Mouse (Mus musculus) bone marrow, adult 2 months (tissue): ENCODE data around the gene Cfap97.
"Not testable (repeated sequence)": the region's sequence is repeated elsewhere in the genome, so short reads cannot be mapped to it uniquely, and the experiment has no call there.

Experiments
- CTCF ChIP-seq: fragments of 200-500 bp; IDR thresholded peaks from 2 replicates; pipeline ENCODE4 v1.5.1; 2011; ENCODE audit warnings: low read length, control low read depth; ENCODE audit not compliant: control insufficient read depth, insufficient read depth
- POLR2A ChIP-seq: fragments of 200-500 bp; IDR thresholded peaks from 2 replicates; pipeline ENCODE4 v1.6.1; 2011; ENCODE audit warnings: low read depth, mild to moderate bottlenecking, control low read depth, low read length, borderline replicate concordance; ENCODE audit not compliant: control insufficient read depth

- TF ChIP-seq POLR2A, CTCF: not testable (repeated sequence)
Observed at GRCm38 (mm10) chr8:46113421-46114170, 38.0 kb upstream of the Cfap97 start.
